Mouse (Mus musculus) E14TG2a.4 (cell line): ENCODE data around the gene Ddx41.

Experiments used
- CTCF ChIP-seq: conservative IDR thresholded peaks from 2 replicates; pipeline ENCODE4 v1.5.1; 2014; ENCODE audit warnings: low read length
- NANOG ChIP-seq: IDR thresholded peaks from 2 replicates; pipeline ENCODE4 v1.6.1; 2014; ENCODE audit warnings: borderline replicate concordance, low read length, mixed read lengths

DNA sequence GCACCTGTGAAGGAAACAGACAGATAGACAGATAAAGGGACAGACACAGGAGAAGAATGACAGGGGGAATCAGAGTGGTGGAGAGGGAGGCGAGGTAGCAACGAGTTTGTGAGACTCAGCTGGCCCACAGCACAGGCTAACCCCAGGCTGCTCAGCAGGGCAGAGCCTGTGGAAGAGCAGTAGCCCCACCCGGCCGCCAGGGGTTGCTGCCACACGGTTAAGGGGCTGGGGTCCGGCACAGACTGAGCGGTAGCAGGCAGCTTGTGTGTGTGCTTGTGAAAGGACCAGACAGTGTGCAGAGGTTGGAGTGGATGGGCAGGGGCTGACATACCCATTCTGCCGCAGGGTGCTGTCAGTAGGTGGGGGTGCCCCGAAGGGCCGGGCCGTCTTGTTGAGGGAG, 28.6 kb downstream of the Ddx41 start:
- peak; percentile 89 for TF ChIP-seq CTCF
- TF ChIP-seq NANOG: no peak
